10 mouse cellular contexts compared by ENCODE assay signal in the genomic region with DNA sequence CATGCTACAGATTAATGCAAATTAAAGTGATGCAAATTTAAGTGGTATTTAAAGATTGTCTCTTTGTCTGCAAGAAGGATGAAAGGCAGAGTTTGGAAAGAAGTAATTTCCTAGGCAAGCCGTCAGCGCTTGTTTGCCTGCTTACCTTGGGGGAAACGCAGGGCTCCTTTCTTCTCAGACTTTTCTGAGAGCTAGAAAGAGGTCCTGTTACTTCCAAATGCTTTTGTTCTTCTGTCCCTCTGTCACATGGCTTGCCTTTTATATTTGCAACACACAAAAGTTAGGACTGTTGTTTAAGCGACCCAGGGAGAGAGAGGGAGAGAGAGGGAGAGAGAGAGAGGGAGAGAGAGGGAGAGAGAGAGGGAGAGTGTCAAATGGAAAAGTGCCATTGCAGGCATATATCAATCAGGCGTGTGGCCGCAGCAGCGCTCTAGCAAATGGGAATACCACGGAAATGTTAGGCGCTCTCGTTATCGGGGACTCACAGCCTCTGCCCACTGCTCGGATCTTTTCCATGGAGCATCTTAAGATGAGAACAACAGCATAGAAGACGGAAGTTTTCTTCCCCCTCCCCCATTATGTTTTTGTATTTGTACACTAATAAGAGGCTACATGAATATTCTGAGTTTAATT. TPM values are rescaled to one million over a fixed set of nuclear protein-coding genes. Genes with fewer than 3 reads are reported as not detected.
DNase-seq lines count a peak whose midpoint lies in the region; ATAC-seq and TF ChIP-seq lines count a peak whose summit lies in the region.
"Had no signal": no experiment of that assay in that cellular context is flagged by ENCODE, and none has a peak within 500 bp of the region (broad histone marks: within the 10 kb centered on the region; RNA-seq: fewer than 3 reads in every experiment).

TSS of gene Ndp (minus strand) at position 534 of the 633 bp plus-strand sequence.

- ATAC-seq in heart, postnatal 0 days (ENCODE audit: insufficient read depth, low read depth): no peak
- ATAC-seq in forebrain, embryonic 15.5 days (replicated peaks): peak; percentile 64
- peak; percentile 66 for ATAC-seq in midbrain, embryonic 16.5 days

- 21% methylated on average over 13 of the region's 13 CpGs for WGBS in heart, postnatal 0 days
- WGBS in forebrain, embryonic 15.5 days: 14% methylated on average over 13 of the region's 13 CpGs
- WGBS in midbrain, embryonic 16.5 days: 19% methylated on average over 13 of the region's 13 CpGs
- WGBS in thymus, adult 2 months: 13% methylated on average over 13 of the region's 13 CpGs

- no peak for DNase-seq in heart, postnatal 0 days (ENCODE audit: low spot score)
- no peak for DNase-seq in heart, adult 9 months (ENCODE audit: low spot score in 2 of 2)
- DNase-seq in cerebellum, postnatal 14 days: peak; percentile 20 to 44
- DNase-seq in thymus, adult 2 months: no peak
- no peak for DNase-seq in urinary bladder, postnatal 14 days (ENCODE audit: low spot score)
- no peak for DNase-seq in gastrocnemius, adult 8-10 months (ENCODE audit: low spot score in 2 of 2)

- TF ChIP-seq POLR2A in thymus, adult 2 months (IDR thresholded peaks at IDR 0.05; ENCODE audit: control insufficient read depth, extremely low read depth, insufficient read depth, low read length, poor library complexity): no peak

- no peak within 1 kb of the TSS for H3K27ac ChIP-seq in heart, postnatal 0 days (ENCODE audit: low read depth)
- peak within 1 kb of the TSS; percentile 62; the same call in 1 of the 2 replicates for H3K27ac ChIP-seq in forebrain, embryonic 15.5 days (replicated peaks)
- peak within 1 kb of the TSS; percentile 63 for H3K27ac ChIP-seq in midbrain, embryonic 16.5 days (ENCODE audit: low read length)
- no peak within 1 kb of the TSS for H3K27ac ChIP-seq in thymus, adult 2 months (ENCODE audit: control insufficient read depth, insufficient read depth, low read length)

- no peaks in the 10 kb centered on the region for H3K27me3 ChIP-seq in heart, postnatal 0 days (ENCODE audit: control insufficient read depth, insufficient read depth, low read length)
- H3K27me3 ChIP-seq in forebrain, embryonic 15.5 days: no peaks in the 10 kb centered on the region
- H3K27me3 ChIP-seq in midbrain, embryonic 16.5 days (ENCODE audit: control insufficient read depth, insufficient read depth, low read depth, low read length): no peaks in the 10 kb centered on the region
- no peaks in the 10 kb centered on the region for H3K27me3 ChIP-seq in thymus, adult 2 months (ENCODE audit: control insufficient read depth, insufficient read depth, low read length)

- H3K9ac ChIP-seq in heart, postnatal 0 days (replicated peaks; ENCODE audit: low read depth, low read length): no peak within 1 kb of the TSS
- peak within 1 kb of the TSS; percentile 30 for H3K9ac ChIP-seq in forebrain, embryonic 15.5 days (replicated peaks)
- peak within 1 kb of the TSS; percentile 25; the same call in 1 of the 2 replicates for H3K9ac ChIP-seq in midbrain, embryonic 16.5 days (ENCODE audit: low read depth, low read length)

- peak within 1 kb of the TSS; percentile 53 for H3K4me2 ChIP-seq in heart, postnatal 0 days (ENCODE audit: low read depth, low read length)
- peak within 1 kb of the TSS; percentile 46 for H3K4me2 ChIP-seq in forebrain, embryonic 15.5 days (replicated peaks)
- peak within 1 kb of the TSS; percentile 57 for H3K4me2 ChIP-seq in midbrain, embryonic 16.5 days (ENCODE audit: low read length)

- no peaks in the 10 kb centered on the region for H3K9me3 ChIP-seq in heart, postnatal 0 days (replicated peaks; ENCODE audit: control insufficient read depth, low read length)
- no peaks in the 10 kb centered on the region for H3K9me3 ChIP-seq in forebrain, embryonic 15.5 days
- no peaks in the 10 kb centered on the region for H3K9me3 ChIP-seq in midbrain, embryonic 16.5 days (replicated peaks; ENCODE audit: control insufficient read depth, low read length, poor library complexity, severe bottlenecking)
- H3K9me3 ChIP-seq: G1E had no signal

- no peaks in the 10 kb centered on the region for H3K4me1 ChIP-seq in heart, postnatal 0 days (ENCODE audit: control insufficient read depth, insufficient read depth)
- H3K4me1 ChIP-seq in forebrain, embryonic 15.5 days: no peaks in the 10 kb centered on the region
- 0 out of 2 replicates have a peak, but pooled peaks cover 2% of the 10 kb centered on the region for H3K4me1 ChIP-seq in midbrain, embryonic 16.5 days (ENCODE audit: control insufficient read depth, insufficient read depth, low read length)
- no peaks in the 10 kb centered on the region for H3K4me1 ChIP-seq in thymus, adult 2 months (replicated peaks; ENCODE audit: control insufficient read depth, insufficient read depth, low read length)
- H3K4me1 ChIP-seq: megakaryocyte, embryonic 14.5 days had no signal

- no peaks in the 10 kb centered on the region for H3K36me3 ChIP-seq in heart, postnatal 0 days (replicated peaks; ENCODE audit: control insufficient read depth, insufficient read depth, low read length)
- no peaks in the 10 kb centered on the region for H3K36me3 ChIP-seq in forebrain, embryonic 15.5 days
- H3K36me3 ChIP-seq in midbrain, embryonic 16.5 days (ENCODE audit: control insufficient read depth, insufficient read depth, low read length): no peaks in the 10 kb centered on the region
- no peaks in the 10 kb centered on the region for H3K36me3 ChIP-seq in thymus, adult 2 months (ENCODE audit: control insufficient read depth, insufficient read depth, low read length)
- H3K36me3 ChIP-seq: G1E had no signal

- H3K4me3 ChIP-seq in heart, postnatal 0 days (ENCODE audit: low read depth, low read length): peak within 1 kb of the TSS; percentile 26
- peak within 1 kb of the TSS; percentile 34 for H3K4me3 ChIP-seq in forebrain, embryonic 15.5 days
- peak within 1 kb of the TSS; percentile 35 for H3K4me3 ChIP-seq in midbrain, embryonic 16.5 days (ENCODE audit: low read depth, low read length)
- H3K4me3 ChIP-seq in thymus, adult 2 months (ENCODE audit: control insufficient read depth, insufficient read depth, low read length): no peak within 1 kb of the TSS
- H3K4me3 ChIP-seq: megakaryocyte, embryonic 14.5 days had no signal

- TF ChIP-seq CTCF in heart, postnatal 0 days (IDR thresholded peaks at IDR 0.05; ENCODE audit: low read depth): no peak
- no peak for TF ChIP-seq CTCF in thymus, adult 2 months (IDR thresholded peaks at IDR 0.05; ENCODE audit: borderline replicate concordance, control insufficient read depth, extremely low read depth, insufficient read depth, low read length, poor library complexity)

- TF ChIP-seq EP300 in heart, postnatal 0 days (IDR thresholded peaks at IDR 0.05; ENCODE audit: low read depth): no peak

RNA-seq across cellular contexts. Expression of gene Ndp, which starts in this region (rescaled TPM):
- not detected in 2 replicates for total RNA-seq in heart, postnatal 0 days (2014; rRNA removed; ENCODE audit: low replicate concordance)
- 0.46 and 0.51 TPM in 2 replicates for polyA plus RNA-seq in heart, postnatal 0 days (2015; fragmentation: Nextera tagmentation; extraction: Ambion mirVana)
- 7.2 and 8.6 TPM in 2 replicates for polyA plus RNA-seq in forebrain, embryonic 15.5 days (2015; fragmentation: Nextera tagmentation; extraction: Ambion mirVana)
- polyA plus RNA-seq in midbrain, embryonic 16.5 days (2015; fragmentation: Nextera tagmentation; extraction: Ambion mirVana): 7.0 and 7.8 TPM in 2 replicates
- polyA plus RNA-seq in thymus, adult 2 months (2012; rRNA removed): not detected in 2 replicates
- not detected for total RNA-seq in gastrocnemius, adult 8-10 months (2022)
- total RNA-seq: G1E had no signal
- polyA plus RNA-seq: G1E had no signal

Comparison
In these comparisons a context has a peak if more than half of its experiments do, and no peak if none do; other contexts are left out.
1. DNase-seq: peak in cerebellum, postnatal 14 days (2 of 2); none in heart, postnatal 0 days (single experiment), heart, adult 9 months (0 of 2), thymus, adult 2 months (single experiment), urinary bladder, postnatal 14 days (single experiment) and gastrocnemius, adult 8-10 months (0 of 2).
2. H3K27ac ChIP-seq: peak in forebrain, embryonic 15.5 days (single experiment) and midbrain, embryonic 16.5 days (single experiment); none in heart, postnatal 0 days (single experiment) and thymus, adult 2 months (single experiment).
3. Peak in every context shown above with its lines, with median percentiles within 50 percentile points of each other: H3K4me2 ChIP-seq.